Mouse (Mus musculus) heart, embryonic 16.5 days (tissue): Measurements from ENCODE around the gene Gan. TPM values are rescaled to one million over a fixed set of nuclear protein-coding genes. Genes with fewer than 3 reads are reported as not detected.

Source experiments
- ATAC-seq: fragments of 200-750 bp; cut with Nextera tagmentation; replicated peaks from 2 replicates; pipeline ENCODE4 v1.8.0; 2017; ENCODE audit warnings: moderate number of reproducible peaks; ENCODE audit not compliant: insufficient read depth, low FRiP score; ENCODE audit errors: extremely low read depth
- H3K27ac ChIP-seq: fragments of 300-500 bp; sonication (generic); 2 replicates; pipeline ENCODE4 v1.5.1; 2014; ENCODE audit warnings: mild to moderate bottlenecking, low read length, control low read depth, moderate library complexity
- H3K27me3 ChIP-seq: fragments of 300-500 bp; sonication (generic); 2 replicates; pipeline ENCODE4 v1.6.1; 2014; ENCODE audit warnings: low read length, mixed read lengths; ENCODE audit not compliant: control insufficient read depth, insufficient read depth
- H3K36me3 ChIP-seq: fragments of 300-500 bp; sonication (generic); 2 replicates; pipeline ENCODE4 v1.6.1; 2014; ENCODE audit not compliant: control insufficient read depth, insufficient read depth
- H3K4me1 ChIP-seq: fragments of 300-500 bp; sonication (generic); 2 replicates; pipeline ENCODE4 v1.6.1; 2014; ENCODE audit warnings: low read length, mixed read lengths; ENCODE audit not compliant: control insufficient read depth, insufficient read depth
- H3K4me2 ChIP-seq: fragments of 300-500 bp; sonication (generic); 2 replicates; pipeline ENCODE4 v1.6.1; 2014; ENCODE audit warnings: low read depth, mild to moderate bottlenecking, control low read depth, low read length
- H3K4me3 ChIP-seq: fragments of 300-500 bp; sonication (generic); 2 replicates; pipeline ENCODE4 v1.5.1; 2014; ENCODE audit warnings: mild to moderate bottlenecking, control low read depth, low read length
- H3K9ac ChIP-seq: fragments of 300-500 bp; sonication (generic); 2 replicates; pipeline ENCODE4 v1.6.1; 2014; ENCODE audit warnings: low read length, control low read depth
- H3K9me3 ChIP-seq: fragments of 300-500 bp; sonication (generic); replicated peaks from 2 replicates; pipeline ENCODE4 v1.6.1; 2016; ENCODE audit warnings: low read length; ENCODE audit not compliant: control insufficient read depth
- WGBS: fragments of 180-500 bp; shearing (Covaris S2); extraction: QIAGEN DNeasy Blood & Tissue Kit; methylation state at CpG from one replicate; pipeline ENCODE4 v1.1.7; 2014; 5-methylcytosine and 5-hydroxymethylcytosine counted together
- polyA plus RNA-seq: library from polyadenylated mRNA; unstranded; fragments of >200 nt; fragmentation: Nextera tagmentation; extraction: Ambion mirVana; gene quantifications from 2 replicates; pipeline ENCODE4 v1.2.1, GENCODE M21; 2015

Gene Gan
- polyA plus RNA-seq, 1 experiment from 2014 or later, result 1.0 TPM

DNA sequence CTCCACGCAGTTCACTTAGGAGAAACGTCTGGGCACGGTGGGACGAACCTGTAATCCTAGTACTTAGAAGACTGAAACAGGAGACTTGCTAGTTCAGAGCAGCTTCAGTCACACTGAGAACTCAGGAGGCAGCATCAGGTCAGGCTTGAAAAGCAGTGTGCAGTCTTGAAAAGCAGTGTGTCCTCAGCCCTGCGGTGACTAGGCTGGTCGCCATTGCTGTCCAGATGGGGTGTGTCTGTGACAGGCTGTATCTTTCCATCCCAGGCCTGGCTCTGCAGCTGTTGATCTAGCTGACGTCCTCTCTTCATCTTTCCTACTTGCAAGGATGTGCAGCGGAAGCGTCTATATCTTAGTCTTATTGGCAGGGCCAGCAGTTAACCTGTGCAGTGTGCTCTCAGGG lies 42.9 kb downstream of the Gan start:
- Histone ChIP-seq H3K4me1 (peaks cover 29% of the 10 kb centered on the region), H3K36me3 (peaks cover 21% of the 10 kb centered on the region), H3K4me3 (no peak overlapping the region), H3K9me3 (no peaks in the 10 kb centered on the region), H3K27ac (no peak overlapping the region), H3K9ac (no peak overlapping the region), H3K4me2 (no peak overlapping the region), H3K27me3 (no peaks in the 10 kb centered on the region)
- WGBS, result 66% methylated on average over 9 of the region's 9 CpGs
- no peak for ATAC-seq

DNA sequence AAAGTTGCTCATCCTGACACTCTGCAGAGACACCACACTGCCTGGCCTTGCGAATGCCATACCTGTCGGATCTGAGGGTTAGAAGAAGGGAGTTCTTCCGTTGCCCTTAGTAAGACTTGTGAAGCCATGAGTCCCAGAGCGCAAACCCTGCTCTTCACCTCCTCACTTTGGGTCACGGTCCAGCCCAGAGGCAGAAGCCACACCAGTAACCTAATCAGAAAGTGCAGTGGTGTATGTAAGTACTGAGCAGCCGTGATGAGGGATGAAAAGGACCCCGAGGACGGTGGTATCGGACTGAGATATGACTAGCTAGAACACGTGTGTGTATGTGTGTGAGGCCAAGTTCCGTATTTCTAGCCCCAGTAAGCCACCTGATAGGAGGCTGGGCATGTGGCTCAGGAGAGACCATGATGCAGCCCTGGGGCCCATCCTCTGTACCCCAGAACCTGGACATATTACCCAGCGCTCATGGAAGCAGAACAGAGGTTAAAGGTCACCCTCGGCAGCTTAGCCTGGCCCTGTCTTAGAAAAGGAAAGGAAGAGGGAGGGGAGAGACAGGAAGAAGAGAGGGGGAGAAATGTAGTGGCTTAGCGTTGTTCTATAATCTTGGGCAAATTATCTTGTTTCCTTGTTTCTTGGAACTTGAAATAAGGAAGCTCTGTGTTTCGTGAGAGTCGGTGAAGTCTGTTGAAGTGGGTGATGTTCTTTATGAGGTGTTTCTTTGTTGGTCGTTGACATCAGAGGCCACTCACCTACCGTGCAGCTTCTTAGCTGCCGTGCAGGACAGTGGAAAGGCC lies 43.5 kb downstream of the Gan start:
- Histone ChIP-seq H3K27me3 (no peaks in the 10 kb centered on the region), H3K4me3 (no peak overlapping the region), H3K27ac (peak overlapping the region; percentile 30; the same call in 1 of the 2 replicates), H3K9ac (no peak overlapping the region), H3K4me1 (peaks cover 29% of the 10 kb centered on the region), H3K4me2 (no peak overlapping the region), H3K9me3 (no peaks in the 10 kb centered on the region), H3K36me3 (peaks cover 16% of the 10 kb centered on the region)
- 71% methylated on average over 19 of the region's 19 CpGs for WGBS
- ATAC-seq, result no peak

DNA sequence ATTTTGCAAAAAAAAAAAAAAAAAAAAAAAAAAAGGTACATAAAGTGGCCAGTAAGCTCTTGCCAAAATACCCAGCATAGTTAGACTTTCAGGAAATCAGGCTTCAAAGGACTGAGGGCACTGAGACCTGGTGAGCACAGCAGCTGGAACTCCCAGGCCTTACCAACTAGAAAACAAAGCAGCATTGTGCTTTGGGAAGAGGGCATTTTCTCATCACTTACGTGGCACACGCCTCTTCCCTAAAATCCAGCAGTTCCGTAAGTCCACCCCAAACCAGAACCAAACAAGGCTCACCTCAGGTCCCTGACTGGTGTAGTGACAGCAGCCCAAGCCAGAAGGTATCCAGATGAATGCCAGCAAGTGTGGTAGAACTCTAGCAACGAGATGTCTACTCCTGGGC lies 45.1 kb downstream of the Gan start:
- 88% methylated on average over 4 of the region's 4 CpGs for WGBS
- H3K27ac ChIP-seq, result no peak overlapping the region
- H3K36me3 ChIP-seq, result peaks cover 11% of the 10 kb centered on the region
- H3K4me1 ChIP-seq, result peaks cover 26% of the 10 kb centered on the region
- H3K27me3 ChIP-seq, result no peaks in the 10 kb centered on the region
- ATAC-seq, result no peak
- H3K4me3 ChIP-seq, result no peak overlapping the region
- no peaks in the 10 kb centered on the region for H3K9me3 ChIP-seq
- H3K4me2 ChIP-seq, result no peak overlapping the region
- no peak overlapping the region for H3K9ac ChIP-seq

DNA sequence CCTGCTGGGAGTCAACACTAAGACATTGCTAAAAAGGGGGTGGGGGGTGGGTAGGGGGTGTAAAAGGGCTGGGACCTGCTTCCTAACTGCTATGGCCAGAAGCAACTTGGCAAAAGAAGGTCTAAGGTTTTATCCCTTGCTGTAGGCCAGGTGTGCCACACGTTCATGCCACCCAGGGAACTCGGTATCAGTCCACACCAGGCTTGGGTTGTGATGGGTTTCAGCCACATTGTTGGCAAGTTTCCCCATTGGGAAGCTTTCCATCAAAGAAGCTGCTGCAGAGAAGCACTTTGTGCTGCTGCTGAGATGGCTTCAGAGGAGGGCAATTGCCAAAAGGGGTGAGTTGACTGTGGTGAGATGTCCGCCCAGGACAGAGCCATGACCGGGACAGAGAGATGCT lies 47.9 kb downstream of the Gan start:
- H3K9me3 ChIP-seq, result no peaks in the 10 kb centered on the region
- no peak overlapping the region for H3K27ac ChIP-seq
- H3K4me3 ChIP-seq, result no peak overlapping the region
- H3K4me2 ChIP-seq, result no peak overlapping the region
- H3K36me3 ChIP-seq, result peaks cover 11% of the 10 kb centered on the region
- ATAC-seq, result no peak
- H3K9ac ChIP-seq, result no peak overlapping the region
- H3K4me1 ChIP-seq, result peaks cover 3% of the 10 kb centered on the region; the same call in 1 of the 2 replicates
- H3K27me3 ChIP-seq, result no peaks in the 10 kb centered on the region
- WGBS, result 67% methylated on average over 4 of the region's 4 CpGs

- 89% methylated on average over 7 of the region's 7 CpGs for WGBS
- H3K9me3 ChIP-seq, result no peaks in the 10 kb centered on the region
- no peak for ATAC-seq
Measured at GRCm38 (mm10) chr8:117206636-117207035, 48.7 kb downstream of the Gan start.

GRCm38 (mm10) chr8:117209150-117209549 lies 51.2 kb downstream of the Gan start:
- no peaks in the 10 kb centered on the region for H3K4me1 ChIP-seq
- no peaks in the 10 kb centered on the region for H3K27me3 ChIP-seq
- H3K36me3 ChIP-seq, result peaks cover 7% of the 10 kb centered on the region
- no peak overlapping the region for H3K27ac ChIP-seq
- WGBS, result 78% methylated on average over 12 of the region's 12 CpGs
- H3K4me3 ChIP-seq, result no peak overlapping the region
- H3K9ac ChIP-seq, result no peak overlapping the region
- H3K9me3 ChIP-seq, result no peaks in the 10 kb centered on the region
- no peak for ATAC-seq
- no peak overlapping the region for H3K4me2 ChIP-seq

More at GRCm38 (mm10) chr8:117206636-117207035, 48.7 kb downstream of the Gan start:
- H3K4me1 ChIP-seq, result no peaks in the 10 kb centered on the region; the same call in 1 of the 2 replicates
- H3K4me3 ChIP-seq, result no peak overlapping the region
- no peak overlapping the region for H3K27ac ChIP-seq
- no peak overlapping the region for H3K4me2 ChIP-seq
- H3K36me3 ChIP-seq, result peaks cover 11% of the 10 kb centered on the region
- H3K9ac ChIP-seq, result no peak overlapping the region
- H3K27me3 ChIP-seq, result no peaks in the 10 kb centered on the region

DNA sequence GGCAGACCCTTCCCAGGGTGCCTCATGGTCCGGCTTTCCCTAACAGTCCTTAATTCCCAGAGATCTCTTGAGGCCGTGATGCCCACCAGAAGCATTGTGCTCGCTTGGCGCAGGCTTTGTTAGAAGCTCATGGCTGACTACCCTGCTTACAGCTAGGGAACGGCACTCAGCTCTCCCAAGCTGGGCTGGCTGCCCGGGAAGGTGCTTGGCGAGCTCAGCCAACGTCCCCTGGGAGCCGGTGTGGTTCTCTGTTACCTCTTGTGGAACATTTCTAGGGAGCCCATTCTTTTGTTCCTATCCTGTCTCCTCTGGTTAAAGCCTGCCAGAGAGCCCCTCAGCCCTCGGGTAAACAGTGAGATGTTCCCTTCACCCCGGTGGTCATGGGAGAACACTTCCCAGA lies 54.2 kb downstream of the Gan start:
- WGBS, result 87% methylated on average over 11 of the region's 11 CpGs

DNA sequence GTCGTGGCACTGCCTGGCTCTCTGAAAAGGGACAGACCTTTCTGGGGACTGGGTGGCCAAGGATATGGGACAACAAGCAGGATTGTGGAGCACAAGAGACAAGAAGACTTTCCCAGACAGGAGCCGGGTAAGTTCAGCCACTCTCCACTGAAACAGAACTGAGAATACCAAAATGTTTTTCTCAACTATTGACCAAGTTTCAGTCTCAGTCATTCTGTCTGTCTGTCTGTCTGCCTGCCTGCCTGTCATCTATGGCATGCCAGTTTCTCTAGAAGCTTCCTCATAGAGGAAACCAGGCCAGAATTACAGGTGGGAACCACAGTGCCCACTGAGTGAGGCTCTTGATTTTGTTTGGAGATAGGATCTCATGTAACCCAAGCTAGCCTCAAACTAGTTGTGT lies 59.8 kb downstream of the Gan start:
- Histone ChIP-seq H3K9me3 (no peaks in the 10 kb centered on the region), H3K9ac (no peak overlapping the region), H3K4me2 (no peak overlapping the region), H3K27ac (no peak overlapping the region), H3K27me3 (no peaks in the 10 kb centered on the region), H3K36me3 (no peaks in the 10 kb centered on the region), H3K4me3 (no peak overlapping the region), H3K4me1 (no peaks in the 10 kb centered on the region)
- no peak for ATAC-seq
- 86% methylated on average over 2 of the region's 2 CpGs for WGBS

More for the DNA sequence above, 54.2 kb downstream of the Gan start:
- Histone ChIP-seq H3K4me1 (no peaks in the 10 kb centered on the region), H3K27ac (no peak overlapping the region), H3K4me3 (no peak overlapping the region), H3K27me3 (no peaks in the 10 kb centered on the region), H3K9me3 (no peaks in the 10 kb centered on the region), H3K36me3 (no peaks in the 10 kb centered on the region; the same call in 1 of the 2 replicates), H3K4me2 (no peak overlapping the region), H3K9ac (no peak overlapping the region)
- no peak for ATAC-seq

DNA sequence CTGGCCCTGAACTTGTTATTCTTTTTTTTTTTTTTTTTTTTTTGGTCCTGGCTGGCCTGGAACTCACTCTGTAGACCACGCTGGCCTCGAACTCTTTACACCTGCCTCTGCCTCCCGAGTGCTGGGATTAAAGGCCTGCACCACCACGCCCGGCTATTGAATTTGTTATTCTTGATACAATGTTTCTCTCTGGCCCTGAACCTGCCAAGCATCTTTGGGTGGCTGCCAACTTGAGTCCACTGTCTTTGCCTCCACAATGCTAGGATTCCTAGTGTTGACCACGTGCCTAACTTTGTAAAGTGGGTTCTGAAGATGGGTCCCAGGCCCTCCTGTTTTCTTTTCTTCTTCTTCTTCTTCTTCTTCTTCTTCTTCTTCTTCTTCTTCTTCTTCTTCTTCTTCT lies 64.5 kb downstream of the Gan start:
- no peak overlapping the region for H3K27ac ChIP-seq
- no peak overlapping the region for H3K4me3 ChIP-seq
- H3K27me3 ChIP-seq, result no peaks in the 10 kb centered on the region
- ATAC-seq, result no peak
- H3K4me2 ChIP-seq, result no peak overlapping the region
- no peak overlapping the region for H3K9ac ChIP-seq
- 54% methylated on average over 6 of the region's 6 CpGs for WGBS
- H3K36me3 ChIP-seq, result no peaks in the 10 kb centered on the region
- no peaks in the 10 kb centered on the region for H3K4me1 ChIP-seq
- no peaks in the 10 kb centered on the region for H3K9me3 ChIP-seq
